Mouse (Mus musculus) liver, embryonic 13.5 days (tissue): ENCODE results near the gene Hnrnpll. TPM values are rescaled to one million over a fixed set of nuclear protein-coding genes. Genes with fewer than 3 reads are reported as not detected.

ENCODE experiments used
- ATAC-seq: fragments of 200-750 bp; cut with Nextera tagmentation; 2 replicates; pipeline ENCODE4 v1.8.0; 2017; ENCODE audit warnings: low read depth, mild to moderate bottlenecking, moderate number of reproducible peaks, moderate library complexity
- DNase-seq: peaks from one replicate; pipeline ENCODE4 v3.0.0; 2022
- H3K27ac ChIP-seq: fragments of 300-500 bp; sonication (generic); 2 replicates; pipeline ENCODE4 v1.5.1; 2015; ENCODE audit warnings: moderate library complexity, mild to moderate bottlenecking, inconsistent platforms
- H3K27me3 ChIP-seq: fragments of 300-500 bp; sonication (generic); 2 replicates; pipeline ENCODE4 v1.6.1; 2015; ENCODE audit warnings: mild to moderate bottlenecking, inconsistent platforms
- H3K36me3 ChIP-seq: fragments of 300-500 bp; sonication (generic); 2 replicates; pipeline ENCODE4 v1.6.1; 2015; ENCODE audit warnings: mild to moderate bottlenecking, inconsistent platforms
- H3K4me1 ChIP-seq: fragments of 300-500 bp; sonication (generic); replicated peaks from 2 replicates; pipeline ENCODE4 v1.6.1; 2015; ENCODE audit warnings: inconsistent platforms
- H3K4me2 ChIP-seq: fragments of 300-500 bp; sonication (generic); 2 replicates; pipeline ENCODE4 v1.6.1; 2015; ENCODE audit warnings: inconsistent platforms, mild to moderate bottlenecking, moderate library complexity
- H3K4me3 ChIP-seq: fragments of 300-500 bp; sonication (generic); replicated peaks from 2 replicates; pipeline ENCODE4 v1.5.1; 2015; ENCODE audit warnings: mild to moderate bottlenecking, inconsistent platforms
- H3K9ac ChIP-seq: fragments of 300-500 bp; sonication (generic); 2 replicates; pipeline ENCODE4 v1.6.1; 2015; ENCODE audit warnings: mild to moderate bottlenecking, inconsistent platforms
- H3K9me3 ChIP-seq: fragments of 300-500 bp; sonication (generic); replicated peaks from 2 replicates; pipeline ENCODE4 v1.6.1; 2016; ENCODE audit warnings: inconsistent platforms
- WGBS: fragments of 180-500 bp; shearing (Covaris S2); methylation state at CpG from one replicate; pipeline ENCODE4 v1.1.7; 2015; ENCODE audit not compliant: insufficient replicate concordance; 5-methylcytosine and 5-hydroxymethylcytosine counted together
- polyA plus RNA-seq: library from polyadenylated mRNA; unstranded; fragments of >200 nt; fragmentation: Nextera tagmentation; extraction: Ambion mirVana; gene quantifications from 2 replicates; pipeline ENCODE4 v1.2.1, GENCODE M21; 2015

Gene Hnrnpll
- 25.0 and 32.0 TPM in 2 replicates for polyA plus RNA-seq

DNA sequence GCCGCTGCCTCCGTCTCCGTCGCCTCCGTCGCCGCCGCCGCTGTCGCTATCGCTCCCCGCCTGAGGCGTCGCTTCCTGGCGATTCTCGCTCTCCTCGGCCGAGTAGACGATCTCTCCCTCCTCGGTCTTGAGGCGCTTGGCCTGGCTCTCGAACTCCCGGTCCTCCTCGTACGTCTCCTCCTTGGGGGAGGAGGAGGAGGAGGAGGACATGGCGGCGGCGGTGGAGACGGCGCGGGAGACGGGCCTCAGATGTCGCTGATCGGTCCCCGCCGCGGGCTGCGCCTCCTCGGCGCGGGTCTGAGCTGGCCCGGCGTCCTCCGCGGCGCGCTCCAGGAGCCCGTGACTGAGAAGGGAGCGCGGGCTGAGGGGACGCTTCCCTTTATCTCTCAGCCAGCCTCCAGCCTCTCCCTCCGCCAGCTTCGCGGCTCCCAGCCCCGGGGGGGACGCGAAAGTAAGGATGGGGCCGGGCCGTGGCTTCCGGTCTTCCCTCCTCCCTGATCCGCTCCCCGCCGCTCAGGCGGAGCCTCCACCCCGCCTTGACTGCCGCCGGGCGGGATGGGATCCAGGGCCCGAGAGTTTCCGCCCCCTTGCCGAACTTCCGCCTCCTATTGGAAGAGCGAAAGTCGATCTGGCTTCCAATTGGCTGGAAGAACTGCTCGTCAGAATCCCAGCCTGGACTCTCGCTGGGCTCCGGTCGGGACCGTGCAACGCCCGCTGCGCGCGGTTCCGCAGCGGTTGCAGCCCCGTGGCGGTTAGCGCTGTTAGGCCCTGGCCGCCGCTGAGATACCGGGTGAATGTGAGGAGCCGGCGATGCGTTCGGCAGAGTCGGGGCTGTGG is at the start of gene Hnrnpll:
Hnrnpll (minus strand) TSS at position 552 of the 837 bp plus-strand sequence.
- Histone ChIP-seq H3K27me3 (no peaks in the 10 kb centered on the region), H3K4me2 (peak within 1 kb of the TSS; percentile 88), H3K9ac (peak within 1 kb of the TSS; percentile 97), H3K36me3 (no peaks in the 10 kb centered on the region), H3K4me3 (peak within 1 kb of the TSS; percentile 80), H3K9me3 (no peaks in the 10 kb centered on the region), H3K27ac (peak within 1 kb of the TSS; percentile 99), H3K4me1 (peaks cover 48% of the 10 kb centered on the region)
- under 1% methylated on average over 80 of the region's 97 CpGs for WGBS
- ATAC-seq (peak; percentile 98), DNase-seq (peak; percentile 96)

DNA sequence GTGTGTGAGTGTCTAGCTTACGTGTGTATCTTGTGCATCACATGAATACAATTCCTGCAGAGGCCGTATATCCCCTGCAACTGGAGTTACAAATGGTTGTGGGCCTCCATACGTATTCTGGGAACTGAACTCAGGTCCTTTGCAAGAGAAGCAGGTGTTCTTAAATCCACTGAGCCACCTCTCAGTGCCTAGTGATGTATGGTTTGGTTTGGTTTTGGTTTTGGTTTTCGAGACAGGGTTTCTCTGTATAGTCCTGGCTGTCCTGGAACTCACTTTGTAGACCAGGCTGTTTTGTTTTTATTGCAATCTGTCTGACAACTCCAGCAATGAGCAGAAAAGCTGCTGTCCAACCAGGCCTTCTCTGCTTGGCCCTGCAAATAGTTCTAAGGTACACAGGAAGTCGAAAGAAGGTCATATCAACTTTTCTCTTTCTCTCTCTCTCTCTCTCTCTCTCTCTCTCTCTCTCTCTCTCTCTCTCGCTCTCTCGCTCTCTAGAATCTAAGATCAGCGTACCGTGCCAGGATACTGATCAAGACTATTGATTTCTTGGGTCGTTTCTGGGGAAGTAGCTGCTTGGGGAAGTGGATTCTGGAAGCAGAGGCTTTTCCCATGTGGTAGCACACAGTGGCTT is 43.3 kb upstream of the Hnrnpll start:
- Histone ChIP-seq H3K36me3 (no peaks in the 10 kb centered on the region), H3K27ac (no peak overlapping the region), H3K4me1 (no peaks in the 10 kb centered on the region), H3K9me3 (no peaks in the 10 kb centered on the region), H3K4me3 (no peak overlapping the region), H3K27me3 (no peaks in the 10 kb centered on the region), H3K9ac (no peak overlapping the region), H3K4me2 (no peak overlapping the region)
- DNase-seq (no peak), ATAC-seq (no peak)
- WGBS, result 65% methylated on average over 10 of the region's 10 CpGs

DNA sequence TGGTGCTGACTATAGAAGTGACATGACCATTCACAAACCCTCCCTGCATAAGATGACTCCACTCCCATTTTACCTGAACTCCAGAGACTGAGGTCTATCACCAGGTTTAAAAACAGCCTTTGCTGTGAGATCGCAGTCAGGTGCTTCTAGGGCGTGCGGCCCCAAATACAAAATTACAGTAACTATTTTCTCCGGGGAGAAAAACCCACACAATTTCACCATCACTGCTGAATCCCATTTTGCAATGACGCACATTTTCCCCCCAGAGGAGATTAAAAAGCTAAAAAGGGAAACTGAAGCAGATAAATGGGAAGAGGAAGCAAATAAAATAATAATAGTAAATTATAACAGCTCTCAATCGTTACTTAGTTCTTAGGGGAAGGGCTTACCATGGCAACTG is 37.7 kb upstream of the Hnrnpll start:
- no peak overlapping the region for H3K4me3 ChIP-seq
- no peak overlapping the region for H3K4me2 ChIP-seq
- no peak overlapping the region for H3K9ac ChIP-seq
- no peak for DNase-seq
- no peaks in the 10 kb centered on the region for H3K9me3 ChIP-seq
- H3K4me1 ChIP-seq, result peaks cover 3% of the 10 kb centered on the region; the same call in 1 of the 2 replicates
- no peak overlapping the region for H3K27ac ChIP-seq
- no peaks in the 10 kb centered on the region for H3K36me3 ChIP-seq
- 63% methylated on average over 6 of the region's 6 CpGs for WGBS
- no peak for ATAC-seq
- peaks cover 7% of the 10 kb centered on the region for H3K27me3 ChIP-seq

DNA sequence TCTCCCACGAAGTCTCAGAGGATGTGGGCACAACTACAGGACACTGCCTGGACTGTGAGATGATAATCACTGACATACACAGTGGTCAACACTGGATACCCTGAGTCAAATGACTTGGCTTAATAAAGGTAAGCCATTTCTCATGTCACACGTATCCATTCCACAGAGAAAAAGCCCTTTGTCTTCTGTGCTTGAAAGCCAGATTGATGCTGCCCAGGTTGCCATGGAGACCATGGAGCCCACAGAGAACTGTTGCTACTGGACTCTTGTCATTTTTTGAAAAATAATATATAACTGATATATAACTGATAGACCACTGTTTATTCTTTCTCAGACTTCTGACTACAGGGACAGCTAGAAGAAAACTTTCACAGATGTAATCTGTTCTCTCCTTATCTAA is 35.1 kb upstream of the Hnrnpll start:
- Histone ChIP-seq H3K4me3 (no peak overlapping the region), H3K9me3 (no peaks in the 10 kb centered on the region), H3K4me1 (peaks cover 3% of the 10 kb centered on the region; the same call in 1 of the 2 replicates), H3K27ac (no peak overlapping the region), H3K4me2 (no peak overlapping the region), H3K36me3 (no peaks in the 10 kb centered on the region), H3K27me3 (peaks cover 10% of the 10 kb centered on the region), H3K9ac (no peak overlapping the region)
- ATAC-seq (no peak), DNase-seq (no peak)
- WGBS, result 42% methylated on average over 2 of the region's 2 CpGs

DNA sequence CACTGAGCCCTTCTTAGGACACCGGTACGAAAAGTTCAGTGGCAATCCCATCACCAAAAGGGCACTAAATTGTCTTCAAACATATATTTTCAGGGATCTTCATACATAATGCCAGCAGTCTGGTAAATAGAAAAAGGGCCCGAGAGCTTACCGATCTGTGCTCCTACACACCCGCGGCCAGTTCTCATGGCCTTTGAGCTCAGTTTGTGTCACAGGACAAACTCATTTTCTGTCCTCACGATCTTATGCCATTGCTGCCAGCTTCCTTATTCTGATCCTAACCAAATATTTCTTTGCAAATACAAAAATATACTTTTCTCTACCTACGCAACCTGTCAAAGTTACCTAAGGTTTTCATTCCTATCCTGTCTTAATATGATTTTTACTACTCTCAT is 34.6 kb upstream of the Hnrnpll start:
- no peaks in the 10 kb centered on the region for H3K36me3 ChIP-seq
- no peak for ATAC-seq
- H3K4me2 ChIP-seq, result no peak overlapping the region
- H3K4me1 ChIP-seq, result peaks cover 3% of the 10 kb centered on the region; the same call in 1 of the 2 replicates
- no peak overlapping the region for H3K27ac ChIP-seq
- 79% methylated on average over 8 of the region's 8 CpGs for WGBS
- DNase-seq, result no peak
- H3K4me3 ChIP-seq, result no peak overlapping the region
- H3K9me3 ChIP-seq, result no peaks in the 10 kb centered on the region
- H3K27me3 ChIP-seq, result peaks cover 10% of the 10 kb centered on the region
- H3K9ac ChIP-seq, result no peak overlapping the region

DNA sequence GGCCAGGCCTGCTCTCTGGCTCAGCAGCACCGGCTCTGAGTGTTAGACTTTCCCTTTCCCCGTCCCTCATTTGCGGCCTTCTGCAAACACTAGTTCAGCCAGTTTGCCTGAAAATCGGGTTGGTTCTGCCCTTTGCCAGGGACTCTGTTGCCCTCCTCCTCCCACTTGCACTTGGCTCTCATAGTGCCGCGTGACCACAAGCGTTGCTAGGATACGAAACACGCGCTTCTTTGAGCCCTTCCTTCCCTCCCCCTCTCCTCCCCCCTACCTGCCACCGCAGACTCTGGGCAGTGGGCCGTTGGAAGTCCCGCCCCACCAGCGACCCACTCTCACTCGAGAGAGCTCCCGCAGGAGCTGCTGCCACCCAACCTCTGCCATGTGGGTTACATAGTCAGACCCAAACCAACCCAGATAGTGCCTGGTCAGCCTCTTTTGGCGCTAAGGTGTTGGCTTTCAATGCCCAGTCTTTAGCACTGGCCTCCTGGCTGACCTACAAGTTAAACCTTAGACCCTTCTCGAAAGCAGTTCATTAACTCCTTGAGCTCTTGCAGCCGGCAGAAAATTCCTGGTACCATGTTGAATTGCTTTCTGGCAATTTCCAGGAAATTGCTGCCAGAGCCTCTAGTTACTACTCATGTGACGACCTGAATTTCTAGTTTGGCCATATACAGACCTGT is 34.0 kb upstream of the Hnrnpll start:
- peak overlapping the region; percentile 28; the same call in 1 of the 2 replicates for H3K4me2 ChIP-seq
- DNase-seq (no peak), ATAC-seq (peak; percentile 31; the same call in 1 of the 2 replicates)
- peaks cover 10% of the 10 kb centered on the region for H3K27me3 ChIP-seq
- H3K4me3 ChIP-seq, result no peak overlapping the region
- WGBS, result 19% methylated on average over 20 of the region's 20 CpGs
- no peak overlapping the region for H3K9ac ChIP-seq
- H3K4me1 ChIP-seq, result peaks cover 3% of the 10 kb centered on the region; the same call in 1 of the 2 replicates
- no peaks in the 10 kb centered on the region for H3K36me3 ChIP-seq
- H3K27ac ChIP-seq, result no peak overlapping the region
- no peaks in the 10 kb centered on the region for H3K9me3 ChIP-seq

DNA sequence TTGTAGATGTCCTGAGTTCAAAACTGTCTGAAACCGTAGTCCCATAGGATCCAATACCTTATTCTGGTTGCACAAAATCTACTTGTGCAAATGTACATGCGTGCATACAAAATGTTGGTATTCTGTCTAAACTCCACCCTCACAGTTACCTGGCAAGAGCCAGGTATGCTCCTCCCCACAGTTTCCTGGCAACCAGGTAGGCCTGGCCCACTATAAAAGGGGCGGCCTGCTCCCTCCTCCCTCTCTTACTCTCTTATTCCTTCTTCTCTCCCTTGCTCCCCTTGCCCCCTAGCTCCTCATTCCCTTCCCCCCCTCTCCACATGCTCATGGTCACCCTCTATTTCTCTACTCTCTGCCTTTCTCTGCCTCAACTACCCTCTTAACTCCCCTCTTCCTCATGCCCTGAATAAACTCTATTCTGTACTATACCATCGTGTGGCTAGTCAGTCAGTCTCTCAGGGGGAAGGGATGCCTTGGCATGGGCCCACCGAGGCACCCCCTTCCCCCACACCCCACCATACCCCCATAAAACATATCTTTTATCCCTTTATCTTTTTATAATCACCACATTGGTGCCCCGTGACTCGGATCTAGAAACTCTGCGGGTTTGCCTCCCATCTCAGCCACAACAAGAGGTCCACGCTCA is 33.2 kb upstream of the Hnrnpll start:
- 69% methylated on average over 9 of the region's 9 CpGs for WGBS
- Histone ChIP-seq H3K4me2 (peak overlapping the region; percentile 28; the same call in 1 of the 2 replicates), H3K9me3 (no peaks in the 10 kb centered on the region), H3K27ac (no peak overlapping the region), H3K4me1 (peaks cover 3% of the 10 kb centered on the region; the same call in 1 of the 2 replicates), H3K27me3 (peaks cover 10% of the 10 kb centered on the region), H3K4me3 (no peak overlapping the region), H3K36me3 (no peaks in the 10 kb centered on the region), H3K9ac (no peak overlapping the region)
- no peak for ATAC-seq
- no peak for DNase-seq

DNA sequence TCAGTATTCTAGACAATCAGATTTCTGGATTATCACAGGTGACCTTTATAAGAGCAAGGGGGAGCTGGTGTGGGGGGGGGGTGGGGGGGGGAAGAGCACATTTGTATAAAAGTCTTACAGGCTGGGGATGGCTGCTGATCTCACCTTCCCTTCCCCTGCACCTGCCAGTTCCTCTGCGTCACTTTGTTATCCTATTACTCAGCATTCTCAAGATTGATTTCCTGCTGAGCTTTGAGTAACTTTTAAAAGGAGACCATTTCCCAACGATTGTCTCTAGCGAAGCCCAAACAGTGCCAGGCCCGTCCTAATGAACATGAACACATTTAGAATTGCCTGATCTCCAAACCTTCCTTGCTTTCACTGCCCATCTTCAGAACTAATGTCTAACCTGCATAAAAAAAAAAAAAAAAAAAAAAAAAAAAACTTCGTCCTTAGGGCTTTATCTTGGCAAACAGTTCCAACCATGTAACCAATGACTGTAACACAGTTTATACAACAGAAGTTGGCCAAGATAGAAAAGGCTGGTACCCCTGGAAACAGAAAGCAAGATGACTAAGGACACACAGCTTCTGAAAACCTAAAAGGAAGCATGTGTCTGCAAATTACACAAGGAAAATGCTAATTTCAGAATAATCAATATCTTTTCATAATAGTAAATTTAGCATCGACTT is 29.9 kb upstream of the Hnrnpll start:
- no peak overlapping the region for H3K4me2 ChIP-seq
- H3K9ac ChIP-seq, result no peak overlapping the region
- WGBS, result 29% methylated on average over 6 of the region's 6 CpGs
- no peaks in the 10 kb centered on the region for H3K9me3 ChIP-seq
- no peaks in the 10 kb centered on the region for H3K36me3 ChIP-seq
- H3K27ac ChIP-seq, result no peak overlapping the region
- H3K4me1 ChIP-seq, result peaks cover 3% of the 10 kb centered on the region; the same call in 1 of the 2 replicates
- no peak overlapping the region for H3K4me3 ChIP-seq
- DNase-seq, result no peak
- H3K27me3 ChIP-seq, result peaks cover 14% of the 10 kb centered on the region
- ATAC-seq, result no peak

DNA sequence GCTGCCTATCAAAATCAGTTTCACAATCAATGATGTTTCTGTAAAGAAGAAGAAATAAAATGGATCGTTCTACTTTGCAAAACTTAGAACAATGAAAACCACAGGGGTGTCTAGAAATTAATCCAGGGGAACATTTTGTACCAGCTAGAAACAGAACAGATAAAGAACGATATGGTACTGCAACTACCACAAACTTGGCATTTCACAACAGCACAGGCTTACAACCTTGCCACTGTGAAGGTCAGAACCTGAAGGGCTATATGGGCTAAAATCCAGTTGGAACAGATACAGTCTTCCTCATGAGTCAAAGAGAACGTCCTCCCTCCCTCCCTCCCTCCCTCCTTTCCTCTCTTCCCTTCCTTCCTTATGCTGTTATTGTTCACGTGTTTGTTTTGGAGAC is 28.4 kb upstream of the Hnrnpll start:
- H3K9me3 ChIP-seq, result no peaks in the 10 kb centered on the region
- no peak for ATAC-seq
- no peak for DNase-seq

DNA sequence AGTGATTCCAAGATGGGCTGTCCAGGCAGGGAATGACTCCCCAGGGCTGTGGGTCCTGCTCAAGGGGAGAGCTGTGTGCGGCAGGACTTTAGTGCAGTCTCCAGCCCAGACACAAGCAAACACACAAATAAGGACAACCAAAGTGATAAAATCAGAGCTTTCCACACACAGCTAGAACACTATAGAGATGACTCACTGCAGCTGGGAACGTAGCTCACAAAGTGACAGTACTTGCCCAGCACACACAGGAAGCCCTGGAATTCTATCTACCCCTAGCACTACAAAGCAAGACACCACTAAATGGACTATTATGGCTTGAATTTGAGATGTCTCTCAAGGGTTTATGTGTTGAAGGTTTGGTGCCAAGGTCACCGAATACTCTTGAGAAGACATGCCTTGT is 26.0 kb upstream of the Hnrnpll start:
- no peaks in the 10 kb centered on the region for H3K4me1 ChIP-seq
- ATAC-seq (no peak), DNase-seq (no peak)
- H3K27ac ChIP-seq, result no peak overlapping the region
- WGBS, result 61% methylated on average over 3 of the region's 3 CpGs
- H3K9me3 ChIP-seq, result no peaks in the 10 kb centered on the region
- no peak overlapping the region for H3K4me2 ChIP-seq
- no peak overlapping the region for H3K4me3 ChIP-seq
- H3K9ac ChIP-seq, result no peak overlapping the region
- no peaks in the 10 kb centered on the region for H3K36me3 ChIP-seq
- peaks cover 4% of the 10 kb centered on the region; the same call in 1 of the 2 replicates for H3K27me3 ChIP-seq

More for the DNA sequence above, 28.4 kb upstream of the Hnrnpll start:
- Histone ChIP-seq H3K4me2 (no peak overlapping the region), H3K27me3 (peaks cover 10% of the 10 kb centered on the region), H3K9ac (no peak overlapping the region), H3K4me3 (no peak overlapping the region), H3K36me3 (no peaks in the 10 kb centered on the region), H3K27ac (no peak overlapping the region), H3K4me1 (no peaks in the 10 kb centered on the region)
- WGBS, result 54% methylated on average over 4 of the region's 4 CpGs
